Mouse (Mus musculus): Measurements from ENCODE around the gene Ahdc1. TPM values are rescaled to one million over a fixed set of nuclear protein-coding genes. Genes with fewer than 3 reads are reported as not detected.

Gene Ahdc1
- polyA plus RNA-seq, 1 experiment from 2014 or later: 2.4 TPM

- H3K36me3 ChIP-seq (ENCODE audit: control insufficient read depth, insufficient read depth): no peaks in the 10 kb centered on the region
- H3K4me3 ChIP-seq (ENCODE audit: low read depth, low read length): no peak overlapping the region
- no peak overlapping the region for H3K4me2 ChIP-seq (replicated peaks; ENCODE audit: low read depth)
- WGBS: 48% methylated on average over 6 of the region's 6 CpGs
- no peak overlapping the region for H3K9ac ChIP-seq (ENCODE audit: low read depth, low read length)
- no peaks in the 10 kb centered on the region for H3K27me3 ChIP-seq (replicated peaks; ENCODE audit: control insufficient read depth, insufficient read depth, low read length)
- no peak for ATAC-seq
- H3K4me1 ChIP-seq (replicated peaks; ENCODE audit: control insufficient read depth, insufficient read depth, low read length): no peaks in the 10 kb centered on the region
- H3K27ac ChIP-seq (ENCODE audit: low read depth, low read length): no peak overlapping the region
- no peaks in the 10 kb centered on the region for H3K9me3 ChIP-seq (ENCODE audit: control insufficient read depth)
- no peak for TF ChIP-seq CTCF (IDR thresholded peaks at IDR 0.05; ENCODE audit: low read depth)
These were observed 42.7 kb upstream of the Ahdc1 start for GRCm38 (mm10) chr4:132968105-132968938.

GRCm38 (mm10) chr4:132971601-132972000 lies 39.5 kb upstream of the Ahdc1 start:
- 72% methylated on average over 6 of the region's 6 CpGs for WGBS
- Histone ChIP-seq H3K4me1 (replicated peaks; ENCODE audit: control insufficient read depth, insufficient read depth, low read length) (0 out of 2 replicates have a peak, but pooled peaks cover 2% of the 10 kb centered on the region), H3K36me3 (ENCODE audit: control insufficient read depth, insufficient read depth) (no peaks in the 10 kb centered on the region), H3K27me3 (replicated peaks; ENCODE audit: control insufficient read depth, insufficient read depth, low read length) (no peaks in the 10 kb centered on the region), H3K27ac (ENCODE audit: low read depth, low read length) (no peak overlapping the region), H3K4me3 (ENCODE audit: low read depth, low read length) (no peak overlapping the region), H3K9ac (ENCODE audit: low read depth, low read length) (no peak overlapping the region), H3K4me2 (replicated peaks; ENCODE audit: low read depth) (no peak overlapping the region), H3K9me3 (ENCODE audit: control insufficient read depth) (no peaks in the 10 kb centered on the region)
- TF ChIP-seq CTCF (IDR thresholded peaks at IDR 0.05; ENCODE audit: low read depth): no peak
- ATAC-seq: no peak

GRCm38 (mm10) chr4:132972101-132972500 lies 39.0 kb upstream of the Ahdc1 start:
- TF ChIP-seq CTCF (IDR thresholded peaks at IDR 0.05; ENCODE audit: low read depth): no peak
- Histone ChIP-seq H3K9ac (ENCODE audit: low read depth, low read length) (no peak overlapping the region), H3K4me1 (replicated peaks; ENCODE audit: control insufficient read depth, insufficient read depth, low read length) (0 out of 2 replicates have a peak, but pooled peaks cover 2% of the 10 kb centered on the region), H3K4me2 (replicated peaks; ENCODE audit: low read depth) (no peak overlapping the region), H3K36me3 (ENCODE audit: control insufficient read depth, insufficient read depth) (no peaks in the 10 kb centered on the region), H3K27ac (ENCODE audit: low read depth, low read length) (no peak overlapping the region), H3K27me3 (replicated peaks; ENCODE audit: control insufficient read depth, insufficient read depth, low read length) (no peaks in the 10 kb centered on the region), H3K9me3 (ENCODE audit: control insufficient read depth) (no peaks in the 10 kb centered on the region), H3K4me3 (ENCODE audit: low read depth, low read length) (no peak overlapping the region)
- no peak for ATAC-seq
- 80% methylated on average over 3 of the region's 3 CpGs for WGBS

- Histone ChIP-seq H3K27me3 (replicated peaks; ENCODE audit: control insufficient read depth, insufficient read depth, low read length) (no peaks in the 10 kb centered on the region), H3K9me3 (ENCODE audit: control insufficient read depth) (no peaks in the 10 kb centered on the region), H3K4me3 (ENCODE audit: low read depth, low read length) (no peak overlapping the region), H3K9ac (ENCODE audit: low read depth, low read length) (no peak overlapping the region), H3K36me3 (ENCODE audit: control insufficient read depth, insufficient read depth) (no peaks in the 10 kb centered on the region), H3K4me2 (replicated peaks; ENCODE audit: low read depth) (no peak overlapping the region), H3K4me1 (replicated peaks; ENCODE audit: control insufficient read depth, insufficient read depth, low read length) (0 out of 2 replicates have a peak, but pooled peaks cover 2% of the 10 kb centered on the region), H3K27ac (ENCODE audit: low read depth, low read length) (no peak overlapping the region)
- no peak for TF ChIP-seq CTCF (IDR thresholded peaks at IDR 0.05; ENCODE audit: low read depth)
- 31% methylated on average over 2 of the region's 2 CpGs for WGBS
- no peak for ATAC-seq
These were observed 38.5 kb upstream of the Ahdc1 start for GRCm38 (mm10) chr4:132972556-132972955.

- Histone ChIP-seq H3K9ac (ENCODE audit: low read depth, low read length) (no peak overlapping the region), H3K27ac (ENCODE audit: low read depth, low read length) (no peak overlapping the region), H3K4me2 (replicated peaks; ENCODE audit: low read depth) (no peak overlapping the region), H3K9me3 (ENCODE audit: control insufficient read depth) (no peaks in the 10 kb centered on the region), H3K27me3 (replicated peaks; ENCODE audit: control insufficient read depth, insufficient read depth, low read length) (no peaks in the 10 kb centered on the region), H3K4me3 (ENCODE audit: low read depth, low read length) (no peak overlapping the region), H3K4me1 (replicated peaks; ENCODE audit: control insufficient read depth, insufficient read depth, low read length) (0 out of 2 replicates have a peak, but pooled peaks cover 2% of the 10 kb centered on the region), H3K36me3 (ENCODE audit: control insufficient read depth, insufficient read depth) (no peaks in the 10 kb centered on the region)
- WGBS: 59% methylated on average over 8 of the region's 8 CpGs
- TF ChIP-seq CTCF (IDR thresholded peaks at IDR 0.05; ENCODE audit: low read depth): no peak
- no peak for ATAC-seq
These were observed 37.9 kb upstream of the Ahdc1 start for GRCm38 (mm10) chr4:132973186-132973585.

- ATAC-seq: peak; percentile 90
- Histone ChIP-seq H3K4me2 (replicated peaks; ENCODE audit: low read depth) (peak within 1 kb of the TSS; percentile 71), H3K4me3 (ENCODE audit: low read depth, low read length) (peak within 1 kb of the TSS; percentile 36), H3K4me1 (replicated peaks; ENCODE audit: control insufficient read depth, insufficient read depth, low read length) (0 out of 2 replicates have a peak, but pooled peaks cover 2% of the 10 kb centered on the region), H3K27me3 (replicated peaks; ENCODE audit: control insufficient read depth, insufficient read depth, low read length) (no peaks in the 10 kb centered on the region), H3K9me3 (ENCODE audit: control insufficient read depth) (no peaks in the 10 kb centered on the region), H3K9ac (ENCODE audit: low read depth, low read length) (peak within 1 kb of the TSS; percentile 31), H3K27ac (ENCODE audit: low read depth, low read length) (peak within 1 kb of the TSS; percentile 64; the same call in 1 of the 2 replicates), H3K36me3 (ENCODE audit: control insufficient read depth, insufficient read depth) (no peaks in the 10 kb centered on the region)
- 14% methylated on average over 21 of the region's 21 CpGs for WGBS
- no peak for TF ChIP-seq CTCF (IDR thresholded peaks at IDR 0.05; ENCODE audit: low read depth)
These were observed 37.2 kb upstream of the Ahdc1 start, which contains the start of gene Fgr for GRCm38 (mm10) chr4:132973814-132974398. Gene Fgr, plus strand, starts transcription at chr4:132974095.

Measured in intestine, postnatal 0 days (tissue).